Mouse (Mus musculus): ENCODE results near the gene Npepps.
A peak's percentile ranks its signal among the peaks of the same experiment; 100 is the strongest.
"Not testable (repeated sequence)": the region's sequence is repeated elsewhere in the genome, so short reads cannot be mapped to it uniquely, and the experiment has no call there.

The Npepps gene

GRCm38 (mm10) chr11:97292731-97293130 lies 12.3 kb upstream of the Npepps start:
- DNase-seq: no peak

GRCm38 (mm10) chr11:97289276-97290230 lies 9.1 kb upstream of the Npepps start:
- DNase-seq: no peak

GRCm38 (mm10) chr11:97287643-97288042 lies 7.2 kb upstream of the Npepps start:
- DNase-seq: no peak

- no peak for DNase-seq
These were observed 6.5 kb upstream of the Npepps start for GRCm38 (mm10) chr11:97286973-97287372.

GRCm38 (mm10) chr11:97285852-97286775 lies 5.7 kb upstream of the Npepps start:
- DNase-seq: peak in 1 of 2 experiments; percentile 20

GRCm38 (mm10) chr11:97284854-97285253 lies 4.4 kb upstream of the Npepps start:
- DNase-seq: no peak

GRCm38 (mm10) chr11:97282179-97282578 lies 1.7 kb upstream of the Npepps start:
- no peak for DNase-seq

GRCm38 (mm10) chr11:97279405-97280215 lies 828 bp downstream of the Npepps start:
- DNase-seq: peak; percentile 62 to 74

- no peak for DNase-seq
These were observed 1.4 kb downstream of the Npepps start for GRCm38 (mm10) chr11:97279040-97279404.

GRCm38 (mm10) chr11:97278456-97278855 lies 2.0 kb downstream of the Npepps start:
- DNase-seq: no peak

- DNase-seq: no peak
These were observed 3.3 kb downstream of the Npepps start for GRCm38 (mm10) chr11:97277166-97277565.

GRCm38 (mm10) chr11:97276019-97276418 lies 4.4 kb downstream of the Npepps start:
- DNase-seq: no peak

- no peak for DNase-seq
These were observed 5.1 kb downstream of the Npepps start for GRCm38 (mm10) chr11:97275349-97275748.

- DNase-seq: not testable (repeated sequence)
These were observed 5.5 kb downstream of the Npepps start for GRCm38 (mm10) chr11:97274947-97275346.

- DNase-seq: no peak
These were observed 6.8 kb downstream of the Npepps start for GRCm38 (mm10) chr11:97273613-97274012.

GRCm38 (mm10) chr11:97272835-97273234 lies 7.6 kb downstream of the Npepps start:
- DNase-seq: no peak

GRCm38 (mm10) chr11:97270004-97270403 lies 10.4 kb downstream of the Npepps start:
- not testable (repeated sequence) for DNase-seq

GRCm38 (mm10) chr11:97266544-97266943 lies 13.9 kb downstream of the Npepps start:
- not testable (repeated sequence) for DNase-seq

- not testable (repeated sequence) for DNase-seq
These were observed 30.8 kb downstream of the Npepps start for GRCm38 (mm10) chr11:97249649-97250048.

GRCm38 (mm10) chr11:97246510-97247159 lies 33.8 kb downstream of the Npepps start:
- DNase-seq: no peak

- no peak for DNase-seq
These were observed 39.1 kb downstream of the Npepps start for GRCm38 (mm10) chr11:97241321-97241720.

- DNase-seq: no peak
These were observed 42.5 kb downstream of the Npepps start for GRCm38 (mm10) chr11:97237976-97238375.
